Mouse (Mus musculus): ENCODE data around the gene Mcoln2. TPM values are rescaled to one million over a fixed set of nuclear protein-coding genes. Genes with fewer than 3 reads are reported as not detected.

The Mcoln2 gene
- total and polyA plus RNA-seq, 3 experiments = 31.0 to 34.9 (median 32.0) TPM

GRCm38 (mm10) chr3:146228559-146229310 lies 79.1 kb downstream of the Mcoln2 start:
- Histone ChIP-seq H3K4me1 (ENCODE audit: control insufficient read depth in 1 of 2, insufficient read depth in 2 of 2) (peaks cover 0 to 14% of the 10 kb centered on the region in 2 experiments; a peak in 3 of 4 replicates), H3K27ac (ENCODE audit: insufficient read depth, low read depth) (no peak overlapping the region), H3K4me3 (replicated peaks in 1 of 3; ENCODE audit: low read depth in 2 of 3, low read length in 2 of 3, poor library complexity in 1 of 3) (no peak overlapping the region), H3K9me3 (replicated peaks; ENCODE audit: low read length) (no peaks in the 10 kb centered on the region), H3K79me2 (replicated peaks; ENCODE audit: control insufficient read depth, extremely low read depth, insufficient read depth, poor library complexity, severe bottlenecking) (no peaks in the 10 kb centered on the region), H3K9ac (ENCODE audit: insufficient read depth, low read depth) (no peak overlapping the region), H3K4me2 (ENCODE audit: insufficient read depth, low read depth, poor library complexity, severe bottlenecking) (no peak overlapping the region), H3K27me3 (replicated peaks) (peaks cover 1% of the 10 kb centered on the region), H3K36me3 (replicated peaks in 1 of 2; ENCODE audit: control insufficient read depth in 1 of 2, insufficient read depth in 1 of 2, low read length in 1 of 2) (no peaks in the 10 kb centered on the region)
- dilution Hi-C loops (cut with MboI; ENCODE audit: extremely low pct_ligation_motif_present, extremely low pct_unique_long_range_greater_than_20kb, low sequenced_read_pairs) = no loop called here
- DNase-seq (ENCODE audit: extremely low read depth) = no peak
- TF ChIP-seq RAD21 (IDR thresholded peaks at IDR 0.05; ENCODE audit: low read depth, low read length) (no peak), ZNF384 (IDR thresholded peaks at IDR 0.05; ENCODE audit: low read depth, low read length) (peak; percentile 46)
- in situ Hi-C loops (cut with MboI; ENCODE audit: low pct_ligation_motif_present, low pct_unique_long_range_greater_than_20kb, low sequenced_read_pairs) = no loop called here

GRCm38 (mm10) chr3:146232708-146233107 lies 83.1 kb downstream of the Mcoln2 start:
- dilution Hi-C loops (cut with MboI; ENCODE audit: extremely low pct_ligation_motif_present, extremely low pct_unique_long_range_greater_than_20kb, low sequenced_read_pairs) = no loop called here
- in situ Hi-C loops (cut with MboI; ENCODE audit: low pct_ligation_motif_present, low pct_unique_long_range_greater_than_20kb, low sequenced_read_pairs) = no loop called here
- Histone ChIP-seq H3K9ac (ENCODE audit: insufficient read depth, low read depth) (no peak overlapping the region), H3K79me2 (replicated peaks; ENCODE audit: control insufficient read depth, extremely low read depth, insufficient read depth, poor library complexity, severe bottlenecking) (no peaks in the 10 kb centered on the region), H3K9me3 (replicated peaks; ENCODE audit: low read length) (no peaks in the 10 kb centered on the region), H3K36me3 (replicated peaks in 1 of 2; ENCODE audit: control insufficient read depth in 1 of 2, insufficient read depth in 1 of 2, low read length in 1 of 2) (no peaks in the 10 kb centered on the region), H3K4me1 (ENCODE audit: control insufficient read depth in 1 of 2, insufficient read depth in 2 of 2) (peaks cover 9 to 23% of the 10 kb centered on the region in 2 experiments), H3K27me3 (replicated peaks) (no peaks in the 10 kb centered on the region), H3K4me3 (replicated peaks in 1 of 3; ENCODE audit: low read depth in 2 of 3, low read length in 2 of 3, poor library complexity in 1 of 3) (no peak overlapping the region), H3K4me2 (ENCODE audit: insufficient read depth, low read depth, poor library complexity, severe bottlenecking) (no peak overlapping the region), H3K27ac (ENCODE audit: insufficient read depth, low read depth) (no peak overlapping the region)
- DNase-seq (ENCODE audit: extremely low read depth) = no peak
- TF ChIP-seq TBP (conservative IDR thresholded peaks at IDR 0.05; ENCODE audit: low read depth, low read length) = no peak
- TF ChIP-seq KAT2A (IDR thresholded peaks at IDR 0.05; ENCODE audit: insufficient replicate concordance, low read length) = no peak
- no peak for TF ChIP-seq IRF4 (IDR thresholded peaks at IDR 0.05; ENCODE audit: low read depth, low read length)
- TF ChIP-seq ZC3H11A (IDR thresholded peaks at IDR 0.05; ENCODE audit: low read depth, low read length) = no peak
- no peak for TF ChIP-seq SIN3A (IDR thresholded peaks at IDR 0.05; ENCODE audit: low read length)
- TF ChIP-seq MXI1 (IDR thresholded peaks at IDR 0.05; ENCODE audit: low read depth, low read length) = no peak
- no peak for TF ChIP-seq JUN (IDR thresholded peaks at IDR 0.05; ENCODE audit: insufficient read depth, low read depth, low read length)
- no peak for TF ChIP-seq MEF2A (IDR thresholded peaks at IDR 0.05; ENCODE audit: borderline replicate concordance, low read depth, low read length)
- no peak for TF ChIP-seq POLR2AphosphoS2 (IDR thresholded peaks at IDR 0.05; ENCODE audit: low read depth, low read length)
- TF ChIP-seq MAX (IDR thresholded peaks at IDR 0.05; ENCODE audit: low read length) = no peak
- no peak for TF ChIP-seq TCF12 (IDR thresholded peaks at IDR 0.05; ENCODE audit: low read depth, low read length)
- no peak for TF ChIP-seq UBTF (IDR thresholded peaks at IDR 0.05; ENCODE audit: low read depth, low read length)
- TF ChIP-seq NRF1 (IDR thresholded peaks at IDR 0.05; ENCODE audit: low read depth, low read length) = no peak
- TF ChIP-seq MYC (IDR thresholded peaks at IDR 0.05; ENCODE audit: low read depth, low read length) = no peak
- no peak for TF ChIP-seq ZNF384 (IDR thresholded peaks at IDR 0.05; ENCODE audit: low read depth, low read length)
- no peak for TF ChIP-seq EP300 (IDR thresholded peaks at IDR 0.05; ENCODE audit: low read length)
- TF ChIP-seq JUND (conservative IDR thresholded peaks at IDR 0.05; ENCODE audit: low read depth, low read length) = no peak
- TF ChIP-seq ETS1 (conservative IDR thresholded peaks at IDR 0.05; ENCODE audit: low read depth, low read length) = no peak
